Mouse (Mus musculus) ES-E14 (cell line): ENCODE measurements around the gene Adcy9.

Experiments used
- CHD2 ChIP-seq: IDR thresholded peaks from 2 replicates; pipeline ENCODE4 v1.6.1; 2014; ENCODE audit warnings: mild to moderate bottlenecking, low read depth, low read length, inconsistent platforms
- HCFC1 ChIP-seq: IDR thresholded peaks from 2 replicates; pipeline ENCODE4 v1.6.1; 2012; ENCODE audit warnings: low read length, inconsistent platforms, borderline replicate concordance; ENCODE audit not compliant: insufficient read depth
- MAFK ChIP-seq: IDR thresholded peaks from 2 replicates; pipeline ENCODE4 v1.6.1; 2014; ENCODE audit warnings: mild to moderate bottlenecking, low read depth, low read length, inconsistent platforms; ENCODE audit not compliant: insufficient read depth
- ZNF384 ChIP-seq: IDR thresholded peaks from 2 replicates; pipeline ENCODE4 v1.6.1; 2012; ENCODE audit warnings: low read depth, low read length, inconsistent platforms

- TF ChIP-seq MAFK, result no peak
- TF ChIP-seq HCFC1, result no peak
- no peak for TF ChIP-seq ZNF384
- TF ChIP-seq CHD2, result no peak
Observed at GRCm38 (mm10) chr16:4374270-4374669, 46.0 kb downstream of the Adcy9 start.
